Mouse (Mus musculus) Patski (cell line): ENCODE measurements at regions not wholly inside any gene's neighbourhood (a gene's known extent, or its start where the extent isn't known, plus 50 kb on each side); places are given as distances from the start of the nearest gene placed in this dataset.
A peak's percentile ranks its signal among the peaks of the same experiment; 100 is the strongest.

Source experiments
- ATAC-seq: fragments of 100-300 bp; one replicate; pipeline ENCODE4 v1.8.0; 2021
- CTCF ChIA-PET: fragments of 350-600 bp; sonication (Branson Sonifier 250); formaldehyde crosslinking; loops from one replicate; lab custom pipeline; 2022; ENCODE audit warnings: inconsistent platforms; lab: Charles Lee
- POLR2A ChIA-PET: fragments of 350-600 bp; sonication (Branson Sonifier 250); formaldehyde crosslinking; loops from one replicate; lab custom pipeline; 2022; ENCODE audit warnings: antibody characterized with exemption, inconsistent platforms; lab: Charles Lee
- DNase-seq: peaks from one replicate; pipeline ENCODE4 v3.0.0-alpha.2; 2011; ENCODE audit warnings: low read depth, low spot score
- H3K27me3 ChIP-seq: fragments of 371-371 bp; one replicate; pipeline ENCODE4 v1.5.1; 2021
- CTCF ChIP-seq: fragments of 100-300 bp; IDR thresholded peaks from one replicate; pipeline ENCODE4 v1.5.1; 2021
- in situ Hi-C: fragments of 300-500 bp; cut with MboI; formaldehyde crosslinking; loops from 3 replicates; pipeline ENCODE4 v1.11.1; 2018; ENCODE audit warnings: low pct_unique_long_range_greater_than_20kb, mixed read lengths

DNA sequence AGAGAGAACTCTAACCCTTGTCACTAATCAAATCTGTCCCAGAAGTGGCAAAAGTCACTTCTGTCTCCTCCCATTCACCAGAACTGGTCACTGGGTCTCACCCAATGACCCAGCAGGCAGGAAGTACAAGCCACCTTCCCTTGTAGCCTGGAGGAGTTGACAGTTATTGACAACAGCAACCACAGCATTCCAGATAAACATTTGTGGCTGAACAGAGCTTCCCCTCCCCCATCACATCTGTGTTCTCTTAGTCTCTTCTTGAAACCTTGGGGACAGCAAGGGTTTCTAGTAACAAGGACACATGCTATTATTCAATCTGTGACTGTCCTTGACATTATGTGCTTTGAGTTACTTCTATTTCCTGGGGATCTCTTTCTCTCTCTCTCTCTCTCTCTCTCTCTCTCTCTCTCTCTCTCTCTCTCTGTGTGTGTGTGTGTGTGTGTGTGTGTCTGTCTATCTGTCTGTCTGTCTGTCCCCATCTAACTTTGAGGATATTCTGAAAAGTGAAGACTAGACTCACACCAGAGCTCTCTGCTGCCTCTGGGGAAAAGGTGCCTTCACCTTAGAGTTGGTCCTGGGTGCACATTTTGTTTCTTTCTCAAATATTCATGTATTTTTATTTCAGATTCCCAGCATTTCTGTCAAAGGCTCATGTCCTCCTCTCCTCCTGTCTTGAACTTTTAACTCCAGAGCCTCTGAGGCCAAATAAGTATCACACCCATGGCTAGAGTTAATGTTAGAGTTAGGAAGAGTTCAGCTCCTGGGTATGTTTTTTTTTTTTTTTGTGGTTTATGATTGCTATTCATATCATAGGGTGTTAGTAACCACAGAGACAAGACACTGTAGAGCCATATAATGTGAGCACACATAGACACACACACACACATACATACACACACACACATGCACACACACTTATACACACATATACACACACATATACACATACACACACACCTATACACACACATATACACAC, 65.4 kb upstream of the Tut7 start:
- POLR2A ChIA-PET: interaction anchor here (0.6 to 2.0 kb wide), 5 partner anchors 31 to 530 kb away, joined by 3 to 9 read pairs (median 3); no protein-coding TSS in a partner anchor
- TF ChIP-seq CTCF: no peak
- no peak for ATAC-seq
- CTCF ChIA-PET: interaction anchor here (0.6 to 2.9 kb wide), 10 partner anchors 36 to 858 kb away, joined by 3 to 13 read pairs (median 4); partner anchors contain the start of gene Gas1
- no peak for DNase-seq
- no peaks in the 10 kb centered on the region for H3K27me3 ChIP-seq
- in situ Hi-C loops: loop anchor here (10.0 kb wide), 1 partner anchor 406 kb away; no protein-coding TSS in a partner anchor

DNA sequence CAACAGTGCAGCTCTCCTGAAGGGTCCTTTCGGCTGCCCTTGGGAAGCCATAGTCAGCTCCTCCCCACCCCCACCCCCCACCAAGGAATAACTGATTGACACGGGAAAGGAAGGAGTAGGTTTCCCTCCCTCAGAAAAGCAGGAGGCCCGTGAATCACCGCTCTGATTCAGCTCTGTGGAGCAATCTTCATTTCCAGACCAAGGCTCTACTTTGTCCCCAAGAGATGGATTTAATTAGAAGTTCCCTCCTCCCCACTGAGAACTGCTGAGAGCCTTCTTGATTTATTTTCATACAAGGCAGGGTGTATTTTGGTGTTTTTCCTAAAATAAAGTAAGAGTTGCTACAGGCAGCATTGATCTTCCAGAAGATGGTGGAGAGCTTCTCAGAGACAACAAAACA, 64.4 kb upstream of the Tut7 start:
- ChIA-PET POLR2A (interaction anchor here (0.6 to 2.0 kb wide), 4 partner anchors 30 to 289 kb away, joined by 3 to 9 read pairs (median 6); no protein-coding TSS in a partner anchor), CTCF (interaction anchor here (0.8 to 1.8 kb wide), 5 partner anchors 286 to 859 kb away, joined by 3 to 7 read pairs (median 4); partner anchors contain the start of gene Gas1)
- no peak for ATAC-seq
- TF ChIP-seq CTCF: no peak
- H3K27me3 ChIP-seq: no peaks in the 10 kb centered on the region
- no peak for DNase-seq
- in situ Hi-C loops: loop anchor here (10.0 kb wide), 1 partner anchor 407 kb away; no protein-coding TSS in a partner anchor

DNA sequence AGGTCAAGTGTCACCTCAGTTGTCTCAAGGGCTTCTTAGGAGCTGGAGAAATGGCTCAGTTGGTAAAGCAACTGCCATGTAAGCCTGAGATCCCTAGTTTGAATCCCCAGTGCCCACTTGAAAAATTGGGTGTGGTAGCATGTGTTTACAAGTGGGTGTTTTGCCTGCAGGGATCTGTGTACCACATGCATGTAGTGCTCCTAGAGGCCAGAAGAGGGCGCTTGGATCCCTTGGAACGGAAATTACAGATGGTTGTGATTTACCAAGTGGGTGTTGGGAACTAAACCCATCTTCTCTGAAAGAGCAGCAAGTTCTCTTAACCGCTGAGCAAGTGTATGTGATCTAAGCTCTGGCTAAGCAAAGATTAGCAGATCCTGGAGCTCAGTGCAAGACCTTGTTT, 63.6 kb upstream of the Tut7 start:
- POLR2A ChIA-PET: interaction anchor here (2.0 kb wide), 1 partner anchor 289 kb away, joined by 8 read pairs; no protein-coding TSS in a partner anchor

DNA sequence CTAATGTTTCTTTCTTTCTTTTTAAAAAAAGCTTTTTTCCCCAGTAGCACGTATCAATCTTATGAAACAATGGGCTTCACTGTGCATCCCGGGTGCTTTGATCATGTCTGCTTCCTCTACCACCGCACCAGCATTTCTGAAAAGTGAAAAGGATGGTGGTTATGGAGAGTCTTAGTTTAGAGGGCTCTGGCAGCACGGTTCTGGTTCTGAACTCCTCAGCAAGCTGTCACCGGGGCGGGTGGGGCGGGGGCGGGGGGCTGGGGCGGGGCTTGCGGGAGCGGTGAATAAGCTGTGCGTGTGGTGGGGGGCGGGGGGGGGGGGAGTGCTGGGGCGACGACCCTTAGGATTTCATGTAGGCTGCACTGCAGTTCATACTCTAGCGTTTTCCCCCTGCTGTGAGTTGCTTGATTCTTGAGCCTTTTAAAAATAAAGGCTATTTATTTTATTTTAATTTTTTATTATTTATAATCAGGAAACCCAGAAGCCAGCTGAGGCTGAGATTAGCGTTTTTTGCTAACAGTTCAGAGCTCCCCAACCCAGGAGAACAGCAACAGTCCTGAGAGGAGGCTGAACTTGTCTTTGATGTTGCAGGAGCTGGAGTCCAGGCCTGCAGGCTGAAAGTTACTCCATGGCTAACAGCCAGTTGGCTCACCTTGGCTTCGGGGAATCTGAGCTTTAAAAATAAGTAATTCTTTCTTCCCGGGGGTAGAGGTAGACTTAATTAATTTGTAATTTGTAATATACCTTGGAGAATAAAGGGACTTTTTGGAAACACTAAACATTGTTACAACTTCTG, 59.2 kb upstream of the Tut7 start:
- no peak for TF ChIP-seq CTCF
- no peak for DNase-seq
- H3K27me3 ChIP-seq: no peaks in the 10 kb centered on the region
- POLR2A ChIA-PET: no interaction called here
- CTCF ChIA-PET: interaction anchor here (0.7 kb wide), 1 partner anchor 10 kb away, joined by 3 read pairs; no protein-coding TSS in a partner anchor
- in situ Hi-C loops: loop anchor here (10.0 kb wide), 1 partner anchor 413 kb away; no protein-coding TSS in a partner anchor
- no peak for ATAC-seq

More for the DNA sequence above, 63.6 kb upstream of the Tut7 start:
- no peak for ATAC-seq
- H3K27me3 ChIP-seq: no peaks in the 10 kb centered on the region
- no peak for DNase-seq
- CTCF ChIA-PET: interaction anchor here (0.8 to 1.5 kb wide), 2 partner anchors 583 to 860 kb away, joined by 3 to 4 read pairs; no protein-coding TSS in a partner anchor
- peak; percentile 42 for TF ChIP-seq CTCF
- in situ Hi-C loops: loop anchor here (10.0 kb wide), 1 partner anchor 408 kb away; no protein-coding TSS in a partner anchor

DNA sequence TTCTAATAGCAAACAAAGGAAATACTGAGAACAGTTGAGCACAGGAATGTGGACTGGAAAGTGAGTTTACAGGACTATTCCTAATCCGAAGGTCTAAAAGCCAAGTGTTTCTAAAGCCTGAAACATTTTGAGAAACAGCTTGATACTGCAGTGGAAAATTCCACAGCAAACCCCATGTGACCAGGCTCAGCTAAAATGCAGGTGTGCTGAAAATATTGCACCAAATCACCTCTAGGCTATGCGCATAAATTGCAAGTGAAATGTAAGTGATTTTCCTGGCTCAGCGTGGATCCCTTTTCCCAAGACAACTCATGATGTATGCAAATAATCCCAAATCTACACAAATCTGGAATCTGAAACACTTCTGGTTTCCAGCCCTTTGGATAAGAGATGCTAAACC, 57.1 kb upstream of the Tut7 start:
- CTCF ChIA-PET: no interaction called here

DNA sequence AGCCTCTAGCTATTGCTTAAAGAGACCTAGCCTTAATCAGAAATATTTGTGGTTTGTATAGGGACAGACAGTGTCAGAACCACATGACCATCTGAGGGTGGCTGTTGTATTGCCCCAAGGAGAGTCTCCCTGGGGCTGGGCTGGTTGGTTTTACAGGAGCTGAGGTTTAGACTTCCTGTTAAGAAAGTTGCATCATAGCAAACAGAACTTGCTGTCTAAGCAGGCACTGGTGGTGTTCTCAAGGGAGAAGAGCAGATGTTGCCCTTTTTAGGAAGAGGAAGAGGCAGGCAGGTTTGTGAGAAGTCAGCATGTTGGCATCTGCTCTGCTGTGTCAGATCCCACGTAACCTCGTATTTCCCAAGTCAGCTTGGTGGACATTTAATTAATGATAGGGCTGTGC, 52.7 kb upstream of the Tut7 start:
- ATAC-seq: peak; percentile 92
- CTCF ChIA-PET: interaction anchor here (0.7 to 1.2 kb wide), 2 partner anchors 20 to 22 kb away, joined by 3 read pairs; no protein-coding TSS in a partner anchor
- no peak for DNase-seq
- no peaks in the 10 kb centered on the region for H3K27me3 ChIP-seq
- TF ChIP-seq CTCF: no peak
- in situ Hi-C loops: no loop called here
- POLR2A ChIA-PET: no interaction called here

More for the DNA sequence above, 57.1 kb upstream of the Tut7 start:
- POLR2A ChIA-PET: interaction anchor here (0.6 kb wide), 1 partner anchor 730 kb away, joined by 3 read pairs; no protein-coding TSS in a partner anchor
- H3K27me3 ChIP-seq: no peaks in the 10 kb centered on the region
- ATAC-seq (no peak), DNase-seq (no peak)
- in situ Hi-C loops: loop anchor here (10.0 kb wide), 1 partner anchor 415 kb away; no protein-coding TSS in a partner anchor
- TF ChIP-seq CTCF: no peak

DNA sequence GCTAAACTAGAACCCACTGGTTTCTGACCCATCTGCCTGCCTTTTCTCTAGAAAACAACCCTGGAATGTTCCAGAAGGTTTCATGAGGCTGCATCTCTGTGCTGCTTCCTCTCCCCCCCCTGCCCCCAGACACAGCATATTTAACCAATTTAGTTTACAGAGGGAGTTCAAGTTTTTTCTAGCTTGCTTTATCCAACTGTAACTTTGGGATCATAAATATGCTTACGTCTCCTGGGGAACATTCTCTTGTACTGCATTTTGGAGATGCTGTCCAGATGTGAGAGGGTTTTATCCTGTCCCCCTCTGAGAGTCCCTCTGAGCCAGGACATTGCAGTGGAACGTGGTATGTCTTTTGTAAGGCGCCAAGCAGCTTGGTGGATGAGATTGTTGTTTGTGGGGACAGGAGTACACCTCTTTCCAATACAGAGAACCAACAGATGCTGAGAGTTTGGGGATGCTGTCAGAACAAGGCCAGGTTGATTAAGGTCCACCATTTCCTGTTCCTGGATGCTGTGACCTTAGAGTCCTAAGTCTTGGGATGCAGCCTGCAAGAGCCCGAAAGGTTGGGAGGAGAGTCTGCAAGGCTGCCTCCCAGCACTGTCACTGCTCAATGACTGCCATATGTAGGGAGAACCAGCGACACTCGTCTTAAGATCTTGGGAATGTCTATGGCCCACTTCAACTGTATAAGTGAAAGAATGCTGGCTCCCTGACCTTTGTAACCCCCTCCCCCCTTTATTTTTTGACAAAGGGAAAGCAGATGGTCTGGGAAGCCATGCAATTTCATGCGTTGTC, 51.4 kb upstream of the Tut7 start:
- no peak for TF ChIP-seq CTCF
- in situ Hi-C loops: no loop called here
- DNase-seq: no peak
- H3K27me3 ChIP-seq: no peaks in the 10 kb centered on the region
- no peak for ATAC-seq
- ChIA-PET POLR2A (no interaction called here), CTCF (interaction anchor here (1.2 kb wide), 2 partner anchors 9 to 22 kb away, joined by 3 read pairs; no protein-coding TSS in a partner anchor)
